Mouse (Mus musculus) common myeloid progenitor, adult 5-6 weeks (primary cell): ENCODE data around the gene Hsf2bp. TPM values are rescaled to one million over a fixed set of nuclear protein-coding genes. Genes with fewer than 3 reads are reported as not detected.

Experiments
- total RNA-seq: library from RNA; stranded (forward); fragments of 200-1000, 187-1606 nt; gene quantifications from 2 replicates; pipeline ENCODE4 v1.2.3, GENCODE M21; 2017

Hsf2bp gene
- total RNA-seq, 1 experiment from 2014 or later: not detected

Other genes starting within 250 kb of the Hsf2bp start
- gene Sik1, start 180.5 kb downstream of the Hsf2bp start, total RNA-seq: 21.1 and 29.5 TPM in 2 replicates
- gene Rrp1b, start 249 bp downstream of the Hsf2bp start, total RNA-seq: 46.8 and 66.6 TPM in 2 replicates
- 0.05 and 0.18 TPM in 2 replicates for gene Notch3, start 130.5 kb upstream of the Hsf2bp start, total RNA-seq
- gene Ephx3, start 153.2 kb upstream of the Hsf2bp start, total RNA-seq: not detected in 2 replicates
- gene Brd4, start 248.4 kb upstream of the Hsf2bp start, total RNA-seq: 22.5 and 58.5 TPM in 2 replicates